Mouse (Mus musculus) heart, embryonic 15.5 days (tissue): ENCODE measurements around the gene Elmo3. TPM values are rescaled to one million over a fixed set of nuclear protein-coding genes. Genes with fewer than 3 reads are reported as not detected.
A peak's percentile ranks its signal among the peaks of the same experiment; 100 is the strongest.

ENCODE experiments used
- ATAC-seq: fragments of 200-750 bp; cut with Nextera tagmentation; replicated peaks from 2 replicates; pipeline ENCODE4 v1.8.0; 2017; ENCODE audit warnings: low read depth, moderate TSS enrichment; ENCODE audit not compliant: insufficient number of reproducible peaks, insufficient read depth, low FRiP score
- H3K27ac ChIP-seq: fragments of 300-500 bp; sonication (generic); 2 replicates; pipeline ENCODE4 v1.5.1; 2015; ENCODE audit warnings: mild to moderate bottlenecking, inconsistent platforms
- H3K27me3 ChIP-seq: fragments of 300-500 bp; sonication (generic); 2 replicates; pipeline ENCODE4 v1.6.1; 2015; ENCODE audit warnings: inconsistent platforms
- H3K36me3 ChIP-seq: fragments of 300-500 bp; sonication (generic); 2 replicates; pipeline ENCODE4 v1.6.1; 2015; ENCODE audit warnings: mild to moderate bottlenecking, inconsistent platforms
- H3K4me1 ChIP-seq: fragments of 300-500 bp; sonication (generic); replicated peaks from 2 replicates; pipeline ENCODE4 v1.6.1; 2015; ENCODE audit warnings: inconsistent platforms
- H3K4me2 ChIP-seq: fragments of 300-500 bp; sonication (generic); 2 replicates; pipeline ENCODE4 v1.6.1; 2015; ENCODE audit warnings: inconsistent platforms, mild to moderate bottlenecking, moderate library complexity
- H3K4me3 ChIP-seq: fragments of 300-500 bp; sonication (generic); 2 replicates; pipeline ENCODE4 v1.5.1; 2015; ENCODE audit warnings: mild to moderate bottlenecking, inconsistent platforms
- H3K9ac ChIP-seq: fragments of 300-500 bp; sonication (generic); 2 replicates; pipeline ENCODE4 v1.6.1; 2015; ENCODE audit warnings: mild to moderate bottlenecking, inconsistent platforms
- H3K9me3 ChIP-seq: fragments of 300-500 bp; sonication (generic); replicated peaks from 2 replicates; pipeline ENCODE4 v1.6.1; 2016; ENCODE audit warnings: inconsistent platforms
- WGBS: fragments of 180-500 bp; shearing (Covaris S2); methylation state at CpG from one replicate; pipeline ENCODE4 v1.1.7; 2015; ENCODE audit warnings: mixed read lengths; 5-methylcytosine and 5-hydroxymethylcytosine counted together
- polyA plus RNA-seq: library from polyadenylated mRNA; unstranded; fragments of >200 nt; fragmentation: Nextera tagmentation; extraction: Ambion mirVana; gene quantifications from 2 replicates; pipeline ENCODE4 v1.2.1, GENCODE M21; 2015

Elmo3 gene
- polyA plus RNA-seq, 1 experiment from 2014 or later, result 2.3 TPM

DNA sequence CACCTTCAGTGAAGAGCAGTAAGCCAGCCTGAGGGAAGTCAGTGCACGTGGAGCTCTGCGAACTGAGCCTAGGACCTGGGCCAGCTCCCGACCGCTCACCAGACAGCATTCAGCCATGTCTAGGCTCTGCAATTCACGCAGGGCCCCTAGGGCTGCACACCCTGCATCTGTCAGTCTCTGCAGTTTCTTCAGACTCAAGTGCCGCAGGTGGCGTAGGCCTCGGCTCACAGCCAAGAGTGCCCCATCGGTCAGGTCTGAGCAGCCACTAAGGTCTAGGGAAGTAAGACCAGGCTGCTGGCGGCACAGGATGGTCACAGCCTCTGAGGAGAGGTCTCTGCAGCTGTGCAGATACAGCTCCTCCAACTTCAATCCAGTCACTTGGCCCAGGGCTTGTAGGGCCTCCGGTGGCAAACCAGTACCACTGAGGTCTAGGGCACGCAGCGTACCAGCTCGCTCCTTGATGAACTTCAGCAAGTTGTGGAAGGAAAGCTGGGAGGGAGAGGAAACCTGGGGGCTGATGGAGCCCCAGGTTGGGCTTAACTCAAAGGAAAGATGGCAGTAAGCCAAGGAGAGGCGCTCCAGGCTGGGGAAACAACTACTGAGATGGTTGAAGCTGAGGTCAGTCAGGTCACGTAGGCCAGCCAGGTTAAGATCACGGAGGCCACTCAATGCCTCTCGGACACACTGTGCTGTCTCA lies 9.8 kb downstream of the Elmo3 start:
- Histone ChIP-seq H3K27me3 (no peaks in the 10 kb centered on the region), H3K4me3 (no peak overlapping the region), H3K27ac (no peak overlapping the region), H3K36me3 (peaks cover 24% of the 10 kb centered on the region), H3K4me1 (peaks cover 42% of the 10 kb centered on the region), H3K9ac (no peak overlapping the region), H3K9me3 (no peaks in the 10 kb centered on the region), H3K4me2 (no peak overlapping the region)
- 72% methylated on average over 18 of the region's 18 CpGs for WGBS
- no peak for ATAC-seq

GRCm38 (mm10) chr8:105317941-105318340 lies 12.5 kb downstream of the Elmo3 start:
- peaks cover 37% of the 10 kb centered on the region for H3K4me1 ChIP-seq
- no peaks in the 10 kb centered on the region for H3K9me3 ChIP-seq
- ATAC-seq, result no peak
- H3K4me3 ChIP-seq, result no peak overlapping the region
- H3K9ac ChIP-seq, result no peak overlapping the region
- no peaks in the 10 kb centered on the region for H3K27me3 ChIP-seq
- WGBS, result 80% methylated on average over 4 of the region's 4 CpGs
- peaks cover 17% of the 10 kb centered on the region for H3K36me3 ChIP-seq
- H3K4me2 ChIP-seq, result no peak overlapping the region
- H3K27ac ChIP-seq, result peak overlapping the region; percentile 24; the same call in 1 of the 2 replicates

- Histone ChIP-seq H3K4me3 (no peak overlapping the region), H3K9ac (no peak overlapping the region), H3K4me1 (peaks cover 29% of the 10 kb centered on the region), H3K9me3 (no peaks in the 10 kb centered on the region), H3K36me3 (peaks cover 12% of the 10 kb centered on the region), H3K4me2 (no peak overlapping the region), H3K27ac (no peak overlapping the region), H3K27me3 (no peaks in the 10 kb centered on the region)
- no peak for ATAC-seq
- 82% methylated on average over 11 of the region's 11 CpGs for WGBS
These were observed 13.3 kb downstream of the Elmo3 start for GRCm38 (mm10) chr8:105318662-105319190.

- no peaks in the 10 kb centered on the region for H3K27me3 ChIP-seq
- no peak overlapping the region for H3K27ac ChIP-seq
- 85% methylated on average over 4 of the region's 4 CpGs for WGBS
- no peak overlapping the region for H3K4me3 ChIP-seq
- H3K9me3 ChIP-seq, result no peaks in the 10 kb centered on the region
- no peak overlapping the region for H3K4me2 ChIP-seq
- no peak overlapping the region for H3K9ac ChIP-seq
- peaks cover 13% of the 10 kb centered on the region for H3K36me3 ChIP-seq
- H3K4me1 ChIP-seq, result peaks cover 23% of the 10 kb centered on the region
- no peak for ATAC-seq
These were observed 17.8 kb downstream of the Elmo3 start for GRCm38 (mm10) chr8:105323183-105323582.

DNA sequence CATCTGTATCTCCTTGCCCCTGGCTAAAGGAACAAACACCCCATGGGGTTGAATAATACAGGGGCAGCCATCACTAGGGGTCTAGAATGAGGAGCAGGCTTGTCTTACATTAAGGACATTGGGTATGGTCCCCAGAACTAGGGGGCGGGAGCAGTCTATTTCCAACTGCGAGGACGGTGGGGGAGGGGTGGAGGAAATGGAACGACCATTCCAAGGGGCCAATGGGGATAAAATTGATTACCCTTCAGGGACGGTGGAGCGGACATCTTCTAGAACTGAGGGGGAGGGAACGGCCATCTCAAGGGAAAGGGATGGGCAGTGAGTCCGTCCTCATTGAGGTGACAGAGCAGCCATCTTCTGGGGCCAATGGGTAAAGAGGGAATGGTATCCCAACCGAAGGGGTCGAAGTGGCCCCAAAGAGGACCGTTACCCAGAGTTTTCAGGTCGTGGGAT lies 20.3 kb downstream of the Elmo3 start:
- H3K27ac ChIP-seq, result peak overlapping the region; percentile 80
- 0% methylated on average over 12 of the region's 12 CpGs for WGBS
- H3K4me1 ChIP-seq, result peaks cover 19% of the 10 kb centered on the region
- H3K9me3 ChIP-seq, result no peaks in the 10 kb centered on the region
- H3K4me2 ChIP-seq, result peak overlapping the region; percentile 80
- no peak for ATAC-seq
- peak overlapping the region; percentile 85 for H3K4me3 ChIP-seq
- no peaks in the 10 kb centered on the region for H3K27me3 ChIP-seq
- peak overlapping the region; percentile 87 for H3K9ac ChIP-seq
- H3K36me3 ChIP-seq, result peaks cover 36% of the 10 kb centered on the region

- H3K4me2 ChIP-seq, result peak within 1 kb of the TSS; percentile 87
- H3K4me3 ChIP-seq, result peak within 1 kb of the TSS; percentile 85
- no peaks in the 10 kb centered on the region for H3K27me3 ChIP-seq
- WGBS, result under 1% methylated on average over 36 of the region's 36 CpGs
- peaks cover 19% of the 10 kb centered on the region for H3K4me1 ChIP-seq
- peak; percentile 90 for ATAC-seq
- no peaks in the 10 kb centered on the region for H3K9me3 ChIP-seq
- peak within 1 kb of the TSS; percentile 87 for H3K9ac ChIP-seq
- H3K27ac ChIP-seq, result peak within 1 kb of the TSS; percentile 87
- peaks cover 41% of the 10 kb centered on the region for H3K36me3 ChIP-seq
These were observed 20.8 kb downstream of the Elmo3 start, which contains the start of the genes Lrrc29 and Tmem208 for GRCm38 (mm10) chr8:105326141-105326672. Lrrc29 (minus strand) TSS chr8:105326278. Tmem208 (plus strand) TSS chr8:105326354.

DNA sequence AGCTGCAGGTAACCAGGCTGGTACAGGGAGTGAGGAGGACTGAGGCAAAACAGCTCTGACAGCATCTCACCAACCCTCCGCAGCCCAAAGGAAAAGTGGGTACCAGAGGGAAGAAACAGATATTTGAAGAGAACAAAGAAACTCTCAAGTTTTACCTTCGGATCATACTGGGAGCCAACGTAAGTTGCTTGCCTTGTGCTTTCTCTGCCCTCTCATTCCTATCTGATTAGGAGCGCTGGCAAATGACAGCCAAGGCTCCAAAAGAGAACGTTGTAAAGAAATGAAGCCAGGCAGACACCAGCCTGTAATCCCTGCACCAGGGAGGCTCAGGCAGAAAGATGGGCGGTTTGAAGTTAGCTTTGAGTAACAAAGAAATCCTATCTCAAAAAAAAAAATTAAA lies 21.6 kb downstream of the Elmo3 start:
- WGBS, result 24% methylated on average over 6 of the region's 6 CpGs
- peak overlapping the region; percentile 87 for H3K27ac ChIP-seq
- H3K4me2 ChIP-seq, result peak overlapping the region; percentile 87
- H3K4me3 ChIP-seq, result peak overlapping the region; percentile 85
- no peaks in the 10 kb centered on the region for H3K9me3 ChIP-seq
- no peak for ATAC-seq
- peak overlapping the region; percentile 71 for H3K9ac ChIP-seq
- no peaks in the 10 kb centered on the region for H3K27me3 ChIP-seq
- peaks cover 19% of the 10 kb centered on the region for H3K4me1 ChIP-seq
- peaks cover 46% of the 10 kb centered on the region for H3K36me3 ChIP-seq

GRCm38 (mm10) chr8:105330325-105330724 lies 24.9 kb downstream of the Elmo3 start:
- Histone ChIP-seq H3K36me3 (peaks cover 69% of the 10 kb centered on the region), H3K4me3 (no peak overlapping the region), H3K4me1 (peaks cover 13% of the 10 kb centered on the region), H3K4me2 (no peak overlapping the region), H3K9me3 (no peaks in the 10 kb centered on the region), H3K9ac (no peak overlapping the region), H3K27me3 (no peaks in the 10 kb centered on the region), H3K27ac (no peak overlapping the region)
- no peak for ATAC-seq
- 92% methylated on average over 12 of the region's 12 CpGs for WGBS

GRCm38 (mm10) chr8:105331469-105331868 lies 26.1 kb downstream of the Elmo3 start:
- no peak overlapping the region for H3K9ac ChIP-seq
- peaks cover 79% of the 10 kb centered on the region for H3K36me3 ChIP-seq
- no peak overlapping the region for H3K4me3 ChIP-seq
- no peak overlapping the region for H3K4me2 ChIP-seq
- H3K4me1 ChIP-seq, result peaks cover 9% of the 10 kb centered on the region
- H3K9me3 ChIP-seq, result no peaks in the 10 kb centered on the region
- WGBS, result 91% methylated on average over 22 of the region's 22 CpGs
- no peak overlapping the region for H3K27ac ChIP-seq
- ATAC-seq, result no peak
- no peaks in the 10 kb centered on the region for H3K27me3 ChIP-seq

- H3K4me2 ChIP-seq, result no peak overlapping the region
These were observed 26.5 kb downstream of the Elmo3 start for GRCm38 (mm10) chr8:105331931-105332330.

DNA sequence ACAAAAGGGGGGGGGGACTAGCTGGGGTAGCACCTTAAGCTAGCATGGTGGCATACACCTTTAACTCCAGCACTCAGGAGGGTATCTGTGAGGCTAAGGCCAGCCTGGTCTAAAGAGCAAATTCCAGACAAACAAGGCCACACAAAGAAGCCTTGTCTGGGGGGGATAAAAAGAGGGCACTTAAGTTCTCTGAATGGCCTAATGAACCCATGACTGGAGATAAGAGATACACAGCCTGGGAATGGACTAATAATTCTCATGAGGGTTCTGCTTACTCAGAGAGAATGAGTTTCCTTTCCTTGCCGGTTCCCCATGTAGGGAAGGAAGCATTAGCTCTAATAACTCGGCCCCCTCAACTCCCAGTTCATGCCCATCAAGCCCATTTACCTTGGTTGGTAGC lies 27.1 kb downstream of the Elmo3 start:
- H3K27ac ChIP-seq, result no peak overlapping the region
- ATAC-seq, result no peak

More at GRCm38 (mm10) chr8:105331931-105332330, 26.5 kb downstream of the Elmo3 start:
- Histone ChIP-seq H3K36me3 (peaks cover 83% of the 10 kb centered on the region), H3K4me1 (peaks cover 7% of the 10 kb centered on the region), H3K27me3 (no peaks in the 10 kb centered on the region), H3K27ac (no peak overlapping the region), H3K9ac (no peak overlapping the region), H3K4me3 (no peak overlapping the region), H3K9me3 (no peaks in the 10 kb centered on the region)
- ATAC-seq, result no peak
- WGBS, result 89% methylated on average over 9 of the region's 9 CpGs

More for the DNA sequence above, 27.1 kb downstream of the Elmo3 start:
- Histone ChIP-seq H3K27me3 (no peaks in the 10 kb centered on the region), H3K9me3 (no peaks in the 10 kb centered on the region), H3K9ac (no peak overlapping the region), H3K4me1 (peaks cover under 1% of the 10 kb centered on the region), H3K36me3 (peaks cover 89% of the 10 kb centered on the region), H3K4me3 (no peak overlapping the region), H3K4me2 (no peak overlapping the region)
- 53% methylated on average over 2 of the region's 2 CpGs for WGBS
